Mouse (Mus musculus) liver, adult 2 months (tissue): ENCODE data around the gene Vmn2r112.

Experiments
- CTCF ChIP-seq: fragments of 200-500 bp; IDR thresholded peaks from 2 replicates; pipeline ENCODE4 v1.5.1; 2011; ENCODE audit warnings: low read depth, low read length, control low read depth
- POLR2A ChIP-seq: fragments of 200-500 bp; IDR thresholded peaks from 2 replicates; pipeline ENCODE4 v1.6.1; 2011; ENCODE audit warnings: low read length, control low read depth; ENCODE audit not compliant: insufficient read depth; ENCODE audit errors: extremely low read depth

- TF ChIP-seq CTCF (no peak), POLR2A (no peak)
Measured at GRCm38 (mm10) chr17:22630646-22631045, 29.9 kb downstream of the Vmn2r112 start.
